Mouse (Mus musculus) MEL (cell line): Measurements from ENCODE around the gene Enthd1. TPM values are rescaled to one million over a fixed set of nuclear protein-coding genes. Genes with fewer than 3 reads are reported as not detected.

Experiments
- DNase-seq: peaks from one replicate; pipeline ENCODE4 v3.0.0; 2011; ENCODE audit warnings: low read depth, low spot score
- H3K27ac ChIP-seq: 2 replicates; pipeline ENCODE4 v1.5.1; 2012; ENCODE audit warnings: low read depth, mild to moderate bottlenecking, control low read depth, low read length, moderate library complexity; ENCODE audit not compliant: control insufficient read depth
- H3K27me3 ChIP-seq, 2 experiments: fragments of 150-350 bp in 1 of 2; sonication (generic) in 1 of 2; 2 replicates each; pipeline ENCODE4 v1.6.1; 2012; ENCODE audit warnings: low read length in 2 of 2, mild to moderate bottlenecking in 2 of 2, improper control_type of control experiment in 1 of 2, moderate library complexity in 1 of 2; ENCODE audit not compliant: insufficient read depth in 2 of 2, control insufficient read depth in 1 of 2
- H3K36me3 ChIP-seq, 2 experiments: 2 replicates each; pipeline ENCODE4 v1.6.1; 2012 to 2014; ENCODE audit warnings: low read length in 2 of 2, improper control_type of control experiment in 1 of 2, inconsistent platforms in 1 of 2, mild to moderate bottlenecking in 1 of 2; ENCODE audit not compliant: insufficient read depth in 2 of 2, control insufficient read depth in 1 of 2
- H3K4me1 ChIP-seq, 2 experiments: fragments of 150-350 bp in 1 of 2; sonication (generic) in 1 of 2; 2 replicates each; pipeline ENCODE4 v1.6.1; 2012; ENCODE audit warnings: low read length in 2 of 2, improper control_type of control experiment in 1 of 2, mild to moderate bottlenecking in 1 of 2; ENCODE audit not compliant: insufficient read depth in 2 of 2, control insufficient read depth in 1 of 2
- H3K4me3 ChIP-seq, 2 experiments: fragments of 150-350 bp in 1 of 2; sonication (generic) in 1 of 2; 2 replicates each; pipeline ENCODE4 v1.5.1; 2012; ENCODE audit warnings: low read depth in 2 of 2, low read length in 2 of 2, mild to moderate bottlenecking in 2 of 2, moderate library complexity in 2 of 2, control low read depth in 1 of 2, improper control_type of control experiment in 1 of 2; ENCODE audit not compliant: control insufficient read depth in 1 of 2, insufficient read depth in 1 of 2
- H3K79me2 ChIP-seq: 2 replicates; pipeline ENCODE4 v1.6.1; 2012; ENCODE audit warnings: mild to moderate bottlenecking, low read length, moderate library complexity; ENCODE audit not compliant: control insufficient read depth, poor library complexity, insufficient read depth
- H3K9ac ChIP-seq: 2 replicates; pipeline ENCODE4 v1.6.1; 2012; ENCODE audit warnings: low read depth, mild to moderate bottlenecking, control low read depth, low read length, moderate library complexity; ENCODE audit not compliant: control insufficient read depth, poor library complexity, severe bottlenecking
- H3K9me3 ChIP-seq: fragments of 150-350 bp; sonication (generic); replicated peaks from 2 replicates; pipeline ENCODE4 v1.6.1; 2012; ENCODE audit warnings: mild to moderate bottlenecking, low read length, improper control_type of control experiment, moderate library complexity; ENCODE audit not compliant: insufficient read depth
- CHD1 ChIP-seq: IDR thresholded peaks from 2 replicates; pipeline ENCODE4 v1.6.1; 2012; ENCODE audit warnings: low read depth, mild to moderate bottlenecking, inconsistent platforms, low read length, improper control_type of control experiment
- ELF1 ChIP-seq: IDR thresholded peaks from 2 replicates; pipeline ENCODE4 v1.6.1; 2014; ENCODE audit warnings: low read depth, mild to moderate bottlenecking, inconsistent platforms, low read length, improper control_type of control experiment, moderate library complexity
- EP300 ChIP-seq, 2 experiments: IDR thresholded peaks; 2 replicates each; pipeline ENCODE4 v1.6.1; 2011; ENCODE audit warnings: improper control_type of control experiment in 2 of 2, low read length in 2 of 2, low read depth in 1 of 2, mild to moderate bottlenecking in 1 of 2
- KAT2A ChIP-seq: conservative IDR thresholded peaks from 2 replicates; pipeline ENCODE4 v1.6.1; 2012; ENCODE audit warnings: low read depth, low read length, improper control_type of control experiment, inconsistent platforms
- MAX ChIP-seq: IDR thresholded peaks from 2 replicates; pipeline ENCODE4 v1.6.1; 2011; ENCODE audit warnings: low read length, improper control_type of control experiment
- MAZ ChIP-seq: IDR thresholded peaks from 2 replicates; pipeline ENCODE4 v1.6.1; 2012; ENCODE audit warnings: low read depth, mild to moderate bottlenecking, inconsistent platforms, low read length, improper control_type of control experiment
- MXI1 ChIP-seq: IDR thresholded peaks from 2 replicates; pipeline ENCODE4 v1.6.1; 2011; ENCODE audit warnings: mild to moderate bottlenecking, low read depth, low read length, improper control_type of control experiment
- MYB ChIP-seq: IDR thresholded peaks from 2 replicates; pipeline ENCODE4 v1.6.1; 2011; ENCODE audit warnings: mild to moderate bottlenecking, low read depth, low read length, improper control_type of control experiment
- NELFE ChIP-seq: IDR thresholded peaks from 2 replicates; pipeline ENCODE4 v1.6.1; 2011; ENCODE audit warnings: low read depth, low read length, improper control_type of control experiment
- POLR2A ChIP-seq, 2 experiments: IDR thresholded peaks; 2 replicates each; pipeline ENCODE4 v1.6.1; 2011 to 2012; ENCODE audit warnings: low read length in 2 of 2, mild to moderate bottlenecking in 2 of 2, control low read depth in 1 of 2, improper control_type of control experiment in 1 of 2, low read depth in 1 of 2, moderate library complexity in 1 of 2; ENCODE audit not compliant: control insufficient read depth in 1 of 2, insufficient read depth in 1 of 2, poor library complexity in 1 of 2
- RCOR1 ChIP-seq: IDR thresholded peaks from 2 replicates; pipeline ENCODE4 v1.6.1; 2012; ENCODE audit warnings: low read depth, mild to moderate bottlenecking, inconsistent platforms, low read length, improper control_type of control experiment
- SMC3 ChIP-seq: IDR thresholded peaks from 2 replicates; pipeline ENCODE4 v1.6.1; 2011; ENCODE audit warnings: low read depth, low read length, improper control_type of control experiment
- TAL1 ChIP-seq: IDR thresholded peaks from 2 replicates; pipeline ENCODE4 v1.6.1; 2012; ENCODE audit warnings: mild to moderate bottlenecking, inconsistent platforms, low read length, moderate library complexity, mixed read lengths
- TCF12 ChIP-seq: IDR thresholded peaks from 2 replicates; pipeline ENCODE4 v1.6.1; 2014; ENCODE audit warnings: low read depth, mild to moderate bottlenecking, inconsistent platforms, low read length, improper control_type of control experiment, moderate library complexity
- UBTF ChIP-seq: IDR thresholded peaks from 2 replicates; pipeline ENCODE4 v1.6.1; 2012; ENCODE audit warnings: low read depth, mild to moderate bottlenecking, inconsistent platforms, low read length, improper control_type of control experiment, moderate library complexity, borderline replicate concordance; ENCODE audit not compliant: insufficient read depth
- USF1 ChIP-seq: IDR thresholded peaks from 2 replicates; pipeline ENCODE4 v1.6.1; 2014; ENCODE audit warnings: low read depth, mild to moderate bottlenecking, inconsistent platforms, low read length, improper control_type of control experiment, moderate library complexity
- ZC3H11A ChIP-seq: IDR thresholded peaks from 2 replicates; pipeline ENCODE4 v1.6.1; 2012; ENCODE audit warnings: low read depth, mild to moderate bottlenecking, inconsistent platforms, low read length, improper control_type of control experiment
- ZNF384 ChIP-seq: IDR thresholded peaks from 2 replicates; pipeline ENCODE4 v1.6.1; 2012; ENCODE audit warnings: low read depth, mild to moderate bottlenecking, inconsistent platforms, low read length, improper control_type of control experiment
- polyA plus RNA-seq, 2 experiments: library from polyadenylated mRNA; stranded (reverse) in 1 of 2; unstranded in 1 of 2; fragments of >175 nt in 1 of 2; fragments of >200 nt in 1 of 2; gene quantifications; 2 replicates each; pipeline versions ENCODE4 v1.2.1 to v1.2.4; 2012; ENCODE audit warnings: low replicate concordance in 2 of 2, low read depth in 1 of 2; ENCODE audit not compliant: insufficient read length in 2 of 2, insufficient read depth in 1 of 2, missing spikeins in 1 of 2
- total RNA-seq: library from RNA; depleted of rRNA; stranded (reverse); fragments of 300-350 nt; gene quantifications from 2 replicates; pipeline ENCODE4 v1.2.3, GENCODE M21; 2012

Gene Enthd1
- total and polyA plus RNA-seq, 3 experiments, result not detected

GRCm38 (mm10) chr15:80577166-80577960, 12.4 kb upstream of the Enthd1 start (continued):
- TF ChIP-seq SMC3 (no peak), ELF1 (no peak)

- Histone ChIP-seq H3K9me3 (no peaks in the 10 kb centered on the region), H3K27me3 (peaks cover under 1 to 3% of the 10 kb centered on the region in 2 experiments; a peak in 1 of 4 replicates)
These were observed 11.5 kb upstream of the Enthd1 start for GRCm38 (mm10) chr15:80576415-80576994.

GRCm38 (mm10) chr15:80575817-80576370, 10.9 kb upstream of the Enthd1 start:
- no peak overlapping the region for H3K4me3 ChIP-seq
- H3K79me2 ChIP-seq, result no peaks in the 10 kb centered on the region
- no peak overlapping the region for H3K9ac ChIP-seq
- no peaks in the 10 kb centered on the region for H3K36me3 ChIP-seq
- TF ChIP-seq RCOR1 (no peak), MXI1 (no peak), USF1 (no peak), POLR2A (IDR thresholded peaks at IDR 0.05; ENCODE audit: control insufficient read depth in 1 of 2, insufficient read depth in 1 of 2, low read depth in 1 of 2, low read length in 2 of 2, poor library complexity in 1 of 2) (no peak), EP300 (IDR thresholded peaks at IDR 0.05; ENCODE audit: low read depth in 1 of 2, low read length in 2 of 2) (no peak), UBTF (no peak), MAX (no peak), MAZ (no peak), KAT2A (no peak)
- TF ChIP-seq, all 39 proteins: peak for 0
- Histone ChIP-seq H3K4me1 (no peaks in the 10 kb centered on the region), H3K27me3 (peaks cover 3 to 4% of the 10 kb centered on the region in 2 experiments; a peak in 3 of 4 replicates), H3K9me3 (no peaks in the 10 kb centered on the region), H3K27ac (no peak overlapping the region)
- no peak for DNase-seq

More at GRCm38 (mm10) chr15:80576415-80576994, 11.5 kb upstream of the Enthd1 start:
- Histone ChIP-seq H3K79me2 (no peaks in the 10 kb centered on the region), H3K4me1 (no peaks in the 10 kb centered on the region), H3K27ac (no peak overlapping the region), H3K36me3 (no peaks in the 10 kb centered on the region)
- no peak for DNase-seq
- TF ChIP-seq ZC3H11A (no peak), CHD1 (no peak), NELFE (no peak), RCOR1 (no peak), ZNF384 (no peak), UBTF (no peak), ELF1 (no peak), TAL1 (no peak), TCF12 (no peak), MYB (no peak)
- TF ChIP-seq, all 39 proteins: peak for 0
- Histone ChIP-seq H3K4me3 (no peak overlapping the region), H3K9ac (no peak overlapping the region)
